ENCODE assay signal across 13 mouse cellular contexts in genomic region chr9:101563196-101563595, GRCm38 (mm10).
"Had no signal": no experiment of that assay in that cellular context is flagged by ENCODE, and none has a peak within 500 bp of the region (broad histone marks: within the 10 kb centered on the region; RNA-seq: fewer than 3 reads in every experiment).

No protein-coding gene starts in this region.

- ATAC-seq: intestine, embryonic 15.5 days; liver, postnatal 0 days had no signal

- H3K27ac ChIP-seq: intestine, embryonic 15.5 days; left cerebral cortex, adult 2 months; limb, embryonic 12.5 days; liver, embryonic 13.5 days; lung, embryonic 15.5 days; neural tube, embryonic 12.5 days had no signal

- H3K27me3 ChIP-seq: intestine, embryonic 15.5 days; limb, embryonic 12.5 days; liver, embryonic 13.5 days; lung, embryonic 15.5 days; neural tube, embryonic 12.5 days had no signal

- DNase-seq: kidney, adult 9 months; liver; liver, embryonic 13.5 days; liver, postnatal 0 days; lung, postnatal 14 days; spleen, adult 18-20 months; thymus, adult 18-20 months; thymus, postnatal 14 days had no signal

- H3K9me3 ChIP-seq: intestine, embryonic 15.5 days; limb, embryonic 12.5 days; liver, embryonic 13.5 days; lung, embryonic 15.5 days; neural tube, embryonic 12.5 days had no signal

- H3K4me3 ChIP-seq: intestine, embryonic 15.5 days; left cerebral cortex, adult 2 months; limb, embryonic 12.5 days; liver, embryonic 13.5 days; lung, embryonic 15.5 days; neural tube, embryonic 12.5 days had no signal

- H3K9ac ChIP-seq: intestine, embryonic 15.5 days; limb, embryonic 12.5 days; liver, embryonic 13.5 days; liver, postnatal 0 days; lung, embryonic 15.5 days; neural tube, embryonic 12.5 days had no signal

- H3K36me3 ChIP-seq: intestine, embryonic 15.5 days; limb, embryonic 12.5 days; liver, embryonic 13.5 days; lung, embryonic 15.5 days; neural tube, embryonic 12.5 days had no signal

- H3K4me2 ChIP-seq: intestine, embryonic 15.5 days; limb, embryonic 12.5 days; liver, embryonic 13.5 days; lung, embryonic 15.5 days; neural tube, embryonic 12.5 days had no signal

- H3K4me1 ChIP-seq: intestine, embryonic 15.5 days; limb, embryonic 12.5 days; liver, embryonic 13.5 days; lung, embryonic 15.5 days; neural tube, embryonic 12.5 days had no signal
